Mouse (Mus musculus): ENCODE measurements around the gene Col5a2. TPM values are rescaled to one million over a fixed set of nuclear protein-coding genes. Genes with fewer than 3 reads are reported as not detected.

The Col5a2 gene
- polyA plus RNA-seq, 1 experiment from 2014 or later: 44.7 TPM

- H3K4me1 ChIP-seq (ENCODE audit: control insufficient read depth, insufficient read depth, low read length): no peaks in the 10 kb centered on the region
- WGBS: 38% methylated on average over 6 of the region's 6 CpGs
- no peak for ATAC-seq (replicated peaks; ENCODE audit: extremely low read depth, insufficient read depth, low FRiP score)
- no peaks in the 10 kb centered on the region for H3K9me3 ChIP-seq (replicated peaks; ENCODE audit: control insufficient read depth, low read length)
- H3K36me3 ChIP-seq (ENCODE audit: control insufficient read depth, insufficient read depth): no peaks in the 10 kb centered on the region
- no peak overlapping the region for H3K27ac ChIP-seq (ENCODE audit: low read length)
- H3K27me3 ChIP-seq (ENCODE audit: control insufficient read depth, insufficient read depth, low read length): no peaks in the 10 kb centered on the region
- H3K9ac ChIP-seq (ENCODE audit: low read length): peak overlapping the region; percentile 75
- peak overlapping the region; percentile 62 for H3K4me3 ChIP-seq (ENCODE audit: low read length)
- peak overlapping the region; percentile 65 for H3K4me2 ChIP-seq (ENCODE audit: low read depth, low read length)
These were observed 1.6 kb downstream of the Col5a2 start for GRCm38 (mm10) chr1:45501437-45501836.

GRCm38 (mm10) chr1:45500456-45500855, 2.6 kb downstream of the Col5a2 start:
- H3K4me3 ChIP-seq (ENCODE audit: low read length): no peak overlapping the region
- no peaks in the 10 kb centered on the region for H3K9me3 ChIP-seq (replicated peaks; ENCODE audit: control insufficient read depth, low read length)
- no peaks in the 10 kb centered on the region for H3K27me3 ChIP-seq (ENCODE audit: control insufficient read depth, insufficient read depth, low read length)
- H3K27ac ChIP-seq (ENCODE audit: low read length): no peak overlapping the region
- H3K9ac ChIP-seq (ENCODE audit: low read length): no peak overlapping the region
- no peak overlapping the region for H3K4me2 ChIP-seq (ENCODE audit: low read depth, low read length)
- H3K4me1 ChIP-seq (ENCODE audit: control insufficient read depth, insufficient read depth, low read length): no peaks in the 10 kb centered on the region
- ATAC-seq (replicated peaks; ENCODE audit: extremely low read depth, insufficient read depth, low FRiP score): no peak
- H3K36me3 ChIP-seq (ENCODE audit: control insufficient read depth, insufficient read depth): no peaks in the 10 kb centered on the region
- 77% methylated on average over 6 of the region's 6 CpGs for WGBS

GRCm38 (mm10) chr1:45495025-45495424, 8.1 kb downstream of the Col5a2 start:
- no peaks in the 10 kb centered on the region for H3K9me3 ChIP-seq (replicated peaks; ENCODE audit: control insufficient read depth, low read length)
- no peaks in the 10 kb centered on the region for H3K36me3 ChIP-seq (ENCODE audit: control insufficient read depth, insufficient read depth)
- WGBS: 78% methylated on average over 2 of the region's 2 CpGs
- H3K27ac ChIP-seq (ENCODE audit: low read length): no peak overlapping the region
- H3K4me2 ChIP-seq (ENCODE audit: low read depth, low read length): no peak overlapping the region
- H3K9ac ChIP-seq (ENCODE audit: low read length): no peak overlapping the region
- no peak for ATAC-seq (replicated peaks; ENCODE audit: extremely low read depth, insufficient read depth, low FRiP score)
- no peaks in the 10 kb centered on the region for H3K27me3 ChIP-seq (ENCODE audit: control insufficient read depth, insufficient read depth, low read length)
- no peaks in the 10 kb centered on the region for H3K4me1 ChIP-seq (ENCODE audit: control insufficient read depth, insufficient read depth, low read length)
- H3K4me3 ChIP-seq (ENCODE audit: low read length): no peak overlapping the region

DNA sequence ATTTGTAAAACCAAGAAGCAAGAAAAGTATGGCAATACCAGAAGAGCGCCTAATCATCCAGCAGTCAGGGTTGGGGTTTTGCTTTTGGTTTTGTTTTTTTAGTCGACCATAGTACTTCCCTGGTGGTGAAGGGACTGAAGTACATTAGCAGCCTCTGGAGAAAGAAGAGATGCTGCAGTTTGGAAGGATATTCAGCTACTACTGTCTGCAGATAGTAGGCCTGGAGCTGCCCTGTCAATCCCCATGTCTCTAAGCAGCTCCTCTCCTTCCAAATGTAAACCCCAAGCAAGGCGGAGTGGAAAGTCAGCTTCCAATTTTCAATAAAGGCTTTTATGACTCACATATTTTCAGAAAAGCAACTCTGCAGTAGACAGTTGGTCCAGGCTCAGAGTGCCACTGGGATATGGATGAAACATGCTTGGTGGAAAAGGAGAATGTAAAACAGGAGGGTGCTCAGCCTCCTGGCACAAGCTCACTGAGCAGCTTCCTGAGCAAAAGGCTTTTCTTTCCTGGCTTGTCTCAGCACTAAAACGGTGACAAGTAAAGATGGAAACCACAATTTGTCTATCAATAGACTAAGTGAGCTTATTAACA, 10.9 kb downstream of the Col5a2 start:
- no peak overlapping the region for H3K4me3 ChIP-seq (ENCODE audit: low read length)
- no peak overlapping the region for H3K27ac ChIP-seq (ENCODE audit: low read length)
- H3K9ac ChIP-seq (ENCODE audit: low read length): no peak overlapping the region
- no peaks in the 10 kb centered on the region for H3K9me3 ChIP-seq (replicated peaks; ENCODE audit: control insufficient read depth, low read length)
- 81% methylated on average over 4 of the region's 4 CpGs for WGBS
- H3K4me2 ChIP-seq (ENCODE audit: low read depth, low read length): no peak overlapping the region
- ATAC-seq (replicated peaks; ENCODE audit: extremely low read depth, insufficient read depth, low FRiP score): no peak
- H3K36me3 ChIP-seq (ENCODE audit: control insufficient read depth, insufficient read depth): no peaks in the 10 kb centered on the region
- H3K4me1 ChIP-seq (ENCODE audit: control insufficient read depth, insufficient read depth, low read length): no peaks in the 10 kb centered on the region
- H3K27me3 ChIP-seq (ENCODE audit: control insufficient read depth, insufficient read depth, low read length): no peaks in the 10 kb centered on the region

DNA sequence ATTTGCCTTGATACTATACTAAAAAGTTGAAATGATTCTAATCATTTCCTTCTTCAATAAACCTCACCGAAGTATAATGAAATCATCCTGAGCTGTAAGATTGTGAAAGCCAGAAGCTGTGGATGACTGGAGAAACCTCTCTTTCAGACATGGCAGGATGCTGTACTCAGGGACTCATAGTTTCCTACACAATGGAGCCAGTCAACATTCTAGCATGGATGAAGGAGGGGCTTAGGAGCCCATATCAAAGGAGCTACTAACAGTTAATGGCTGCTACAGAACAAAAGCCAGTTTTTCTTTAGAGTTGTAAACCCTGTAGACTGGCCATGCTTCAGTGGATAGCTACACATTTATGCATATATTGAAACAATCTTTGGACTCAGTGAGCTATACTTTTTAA, 12.6 kb downstream of the Col5a2 start:
- no peak for ATAC-seq (replicated peaks; ENCODE audit: extremely low read depth, insufficient read depth, low FRiP score)
- Histone ChIP-seq H3K9ac (ENCODE audit: low read length) (no peak overlapping the region), H3K36me3 (ENCODE audit: control insufficient read depth, insufficient read depth) (no peaks in the 10 kb centered on the region), H3K4me3 (ENCODE audit: low read length) (no peak overlapping the region), H3K4me1 (ENCODE audit: control insufficient read depth, insufficient read depth, low read length) (no peaks in the 10 kb centered on the region), H3K27ac (ENCODE audit: low read length) (no peak overlapping the region), H3K9me3 (replicated peaks; ENCODE audit: control insufficient read depth, low read length) (no peaks in the 10 kb centered on the region), H3K4me2 (ENCODE audit: low read depth, low read length) (no peak overlapping the region), H3K27me3 (ENCODE audit: control insufficient read depth, insufficient read depth, low read length) (no peaks in the 10 kb centered on the region)
- WGBS: 69% methylated on average over 1 of the region's 1 CpGs

- WGBS: 88% methylated on average over 1 of the region's 1 CpGs
- no peak for ATAC-seq (replicated peaks; ENCODE audit: extremely low read depth, insufficient read depth, low FRiP score)
- H3K9me3 ChIP-seq (replicated peaks; ENCODE audit: control insufficient read depth, low read length): no peaks in the 10 kb centered on the region
- H3K27ac ChIP-seq (ENCODE audit: low read length): no peak overlapping the region
- H3K4me1 ChIP-seq (ENCODE audit: control insufficient read depth, insufficient read depth, low read length): no peaks in the 10 kb centered on the region
- H3K36me3 ChIP-seq (ENCODE audit: control insufficient read depth, insufficient read depth): no peaks in the 10 kb centered on the region
- no peak overlapping the region for H3K4me3 ChIP-seq (ENCODE audit: low read length)
- no peak overlapping the region for H3K9ac ChIP-seq (ENCODE audit: low read length)
- no peak overlapping the region for H3K4me2 ChIP-seq (ENCODE audit: low read depth, low read length)
- H3K27me3 ChIP-seq (ENCODE audit: control insufficient read depth, insufficient read depth, low read length): no peaks in the 10 kb centered on the region
These were observed 14.8 kb downstream of the Col5a2 start for GRCm38 (mm10) chr1:45488291-45488690.

GRCm38 (mm10) chr1:45483001-45483400, 20.1 kb downstream of the Col5a2 start:
- no peak overlapping the region for H3K4me3 ChIP-seq (ENCODE audit: low read length)
- WGBS: 68% methylated on average over 4 of the region's 4 CpGs
- no peak overlapping the region for H3K9ac ChIP-seq (ENCODE audit: low read length)
- H3K27me3 ChIP-seq (ENCODE audit: control insufficient read depth, insufficient read depth, low read length): no peaks in the 10 kb centered on the region
- no peaks in the 10 kb centered on the region for H3K4me1 ChIP-seq (ENCODE audit: control insufficient read depth, insufficient read depth, low read length)
- H3K9me3 ChIP-seq (replicated peaks; ENCODE audit: control insufficient read depth, low read length): no peaks in the 10 kb centered on the region
- ATAC-seq (replicated peaks; ENCODE audit: extremely low read depth, insufficient read depth, low FRiP score): no peak
- no peaks in the 10 kb centered on the region for H3K36me3 ChIP-seq (ENCODE audit: control insufficient read depth, insufficient read depth)
- H3K4me2 ChIP-seq (ENCODE audit: low read depth, low read length): no peak overlapping the region
- no peak overlapping the region for H3K27ac ChIP-seq (ENCODE audit: low read length)

- Histone ChIP-seq H3K4me3 (ENCODE audit: low read length) (no peak overlapping the region), H3K9me3 (replicated peaks; ENCODE audit: control insufficient read depth, low read length) (no peaks in the 10 kb centered on the region), H3K9ac (ENCODE audit: low read length) (no peak overlapping the region), H3K36me3 (ENCODE audit: control insufficient read depth, insufficient read depth) (no peaks in the 10 kb centered on the region), H3K4me2 (ENCODE audit: low read depth, low read length) (no peak overlapping the region), H3K27ac (ENCODE audit: low read length) (no peak overlapping the region), H3K27me3 (ENCODE audit: control insufficient read depth, insufficient read depth, low read length) (no peaks in the 10 kb centered on the region), H3K4me1 (ENCODE audit: control insufficient read depth, insufficient read depth, low read length) (no peaks in the 10 kb centered on the region)
- WGBS: 79% methylated on average over 1 of the region's 1 CpGs
- ATAC-seq (replicated peaks; ENCODE audit: extremely low read depth, insufficient read depth, low FRiP score): no peak
These were observed 21.2 kb downstream of the Col5a2 start for GRCm38 (mm10) chr1:45481876-45482275.

GRCm38 (mm10) chr1:45479087-45479486, 24.0 kb downstream of the Col5a2 start:
- no peak for ATAC-seq (replicated peaks; ENCODE audit: extremely low read depth, insufficient read depth, low FRiP score)
- Histone ChIP-seq H3K9me3 (replicated peaks; ENCODE audit: control insufficient read depth, low read length) (no peaks in the 10 kb centered on the region), H3K4me2 (ENCODE audit: low read depth, low read length) (no peak overlapping the region), H3K4me3 (ENCODE audit: low read length) (no peak overlapping the region), H3K36me3 (ENCODE audit: control insufficient read depth, insufficient read depth) (no peaks in the 10 kb centered on the region), H3K4me1 (ENCODE audit: control insufficient read depth, insufficient read depth, low read length) (no peaks in the 10 kb centered on the region), H3K9ac (ENCODE audit: low read length) (no peak overlapping the region), H3K27me3 (ENCODE audit: control insufficient read depth, insufficient read depth, low read length) (no peaks in the 10 kb centered on the region), H3K27ac (ENCODE audit: low read length) (no peak overlapping the region)
